Mouse (Mus musculus) heart, postnatal 14 days (tissue): ENCODE measurements around the gene Prss46. TPM values are rescaled to one million over a fixed set of nuclear protein-coding genes. Genes with fewer than 3 reads are reported as not detected.
"Not testable (repeated sequence)": the region's sequence is repeated elsewhere in the genome, so short reads cannot be mapped to it uniquely, and the experiment has no call there.

Source experiments
- DNase-seq, 2 experiments: peaks; one replicate each; pipeline ENCODE4 v3.0.0; 2021 to 2022
- intact Hi-C: fragments of 180-260 bp; cut with DNase I; formaldehyde crosslinking; loops from one replicate; pipeline ENCODE4 v1.15.1; 2025
- long read RNA-seq, 2 experiments: library from polyadenylated mRNA; stranded (forward); transcript quantifications; one replicate each; pipeline ENCODE4 v2.0.0; 2021
- total RNA-seq, 2 experiments: library from RNA; stranded (reverse); gene quantifications; 2 replicates each; pipeline ENCODE4 v1.2.3; 2021

Gene Prss46
- total RNA-seq = not detected
- long read RNA-seq, experiment 1 = 0 reads
- long read RNA-seq, experiment 2 = 0 reads

- no peak for DNase-seq
- intact Hi-C loops = no loop called here
Observed at GRCm38 (mm10) chr9:110844206-110844605, at the start of gene Prss46. Prss46 (plus strand) TSS chr9:110844506.

GRCm38 (mm10) chr9:110797013-110797412 lies 47.3 kb upstream of the Prss46 start:
- no peak for DNase-seq
- intact Hi-C loops = no loop called here

GRCm38 (mm10) chr9:110797866-110798265 lies 46.4 kb upstream of the Prss46 start, which contains the start of gene Prss42:
Prss42 (plus strand) TSS chr9:110798166.
- intact Hi-C loops = no loop called here
- DNase-seq = no peak

DNA sequence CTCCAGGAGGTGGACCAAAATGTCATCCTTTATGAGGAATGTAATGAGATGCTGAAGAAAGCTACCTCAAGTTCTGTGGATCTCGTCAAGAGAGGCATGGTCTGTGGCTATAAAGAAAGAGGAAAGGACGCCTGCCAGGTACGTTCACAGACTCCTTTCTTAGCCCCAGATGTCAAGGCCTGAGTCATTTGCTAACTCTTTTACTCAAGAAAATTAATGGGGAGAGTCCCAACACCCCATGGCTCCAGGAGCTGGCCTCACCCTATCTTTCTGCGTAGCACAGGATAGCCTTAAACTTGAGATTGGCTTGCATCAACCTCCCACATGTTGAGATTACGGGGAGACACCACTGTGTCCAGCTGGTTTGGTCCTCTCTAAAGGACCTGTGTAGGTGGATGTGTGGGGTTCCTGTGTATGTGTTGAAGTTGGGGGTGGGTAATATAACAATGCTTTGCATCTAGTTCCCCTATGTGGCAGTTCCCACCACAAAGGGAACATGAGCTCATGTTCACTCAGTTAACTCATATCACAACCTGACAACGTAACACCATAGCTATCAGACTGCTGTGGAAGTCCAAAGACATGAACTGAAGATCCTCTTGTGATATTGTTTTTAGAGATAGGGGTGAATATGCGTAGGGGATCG lies 43.3 kb upstream of the Prss46 start:
- intact Hi-C loops = no loop called here
- no peak for DNase-seq

GRCm38 (mm10) chr9:110803294-110803693 lies 41.0 kb upstream of the Prss46 start:
- DNase-seq = no peak

DNA sequence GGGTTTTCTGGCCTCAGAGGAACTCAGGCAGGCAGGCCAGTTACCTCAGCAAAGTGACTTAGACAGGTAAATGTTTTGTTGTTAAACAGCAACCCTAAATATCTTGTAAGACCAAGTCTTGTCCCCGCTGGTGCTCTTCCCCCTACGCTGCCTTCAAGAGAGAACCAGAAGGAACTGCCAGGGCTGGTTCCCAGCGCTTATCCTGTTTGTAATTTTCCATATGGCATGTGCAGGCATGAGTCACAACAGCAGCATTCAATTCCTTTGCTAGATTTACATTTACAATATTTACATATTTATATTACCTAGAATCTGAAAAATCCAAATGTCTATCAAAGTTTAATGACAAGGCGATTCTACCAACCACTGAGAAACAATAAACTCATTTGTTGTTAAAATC lies 34.3 kb upstream of the Prss46 start:
- intact Hi-C loops = no loop called here
- DNase-seq = no peak

More at GRCm38 (mm10) chr9:110803294-110803693, 41.0 kb upstream of the Prss46 start:
- intact Hi-C loops = no loop called here

- no peak for DNase-seq
- intact Hi-C loops = no loop called here
Observed at GRCm38 (mm10) chr9:110813789-110814188, 30.5 kb upstream of the Prss46 start, which contains the start of gene Prss44. Prss44 (plus strand) TSS chr9:110813994.

GRCm38 (mm10) chr9:110820546-110820945 lies 23.8 kb upstream of the Prss46 start:
- intact Hi-C loops, DNase-seq: not testable (repeated sequence)

DNA sequence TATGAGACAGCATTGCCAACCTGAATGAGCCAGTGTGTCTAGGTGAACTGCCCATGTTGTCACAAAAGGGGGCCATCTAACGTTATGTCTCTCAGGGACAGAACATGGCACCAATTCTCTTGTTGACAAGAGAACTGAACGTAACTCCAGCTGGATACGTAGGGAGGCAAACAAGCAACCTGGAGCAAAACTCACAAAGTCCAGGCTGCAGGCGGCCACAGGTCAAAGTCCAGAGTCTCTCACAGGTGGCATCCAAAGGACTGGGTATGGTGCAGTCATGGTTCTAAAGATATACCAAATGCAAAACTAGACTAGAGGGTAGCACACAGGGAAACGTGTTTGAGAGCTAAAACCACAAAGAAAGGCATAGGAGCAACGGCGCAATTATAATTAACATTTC lies 22.9 kb upstream of the Prss46 start:
- intact Hi-C loops = no loop called here
- DNase-seq = no peak

DNA sequence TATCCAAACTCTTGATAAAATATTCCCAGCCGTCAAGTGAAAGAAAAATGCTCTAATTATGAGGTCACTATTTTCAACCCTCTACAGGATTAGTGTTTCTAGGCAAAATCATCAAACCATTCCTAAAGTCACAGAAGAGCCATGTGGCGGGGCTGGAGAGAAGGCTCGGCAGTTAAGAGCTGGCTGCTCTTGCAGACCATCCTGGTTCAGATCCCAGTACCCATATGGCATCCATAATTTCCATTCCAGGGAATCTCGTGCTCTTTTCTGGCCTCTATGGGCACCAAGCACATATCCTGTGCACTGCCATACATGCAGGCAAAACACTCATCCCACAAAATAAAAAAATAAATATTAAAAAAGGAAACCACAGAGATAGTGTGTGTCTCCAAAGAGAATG lies 18.9 kb upstream of the Prss46 start:
- DNase-seq = no peak
- intact Hi-C loops = no loop called here

DNA sequence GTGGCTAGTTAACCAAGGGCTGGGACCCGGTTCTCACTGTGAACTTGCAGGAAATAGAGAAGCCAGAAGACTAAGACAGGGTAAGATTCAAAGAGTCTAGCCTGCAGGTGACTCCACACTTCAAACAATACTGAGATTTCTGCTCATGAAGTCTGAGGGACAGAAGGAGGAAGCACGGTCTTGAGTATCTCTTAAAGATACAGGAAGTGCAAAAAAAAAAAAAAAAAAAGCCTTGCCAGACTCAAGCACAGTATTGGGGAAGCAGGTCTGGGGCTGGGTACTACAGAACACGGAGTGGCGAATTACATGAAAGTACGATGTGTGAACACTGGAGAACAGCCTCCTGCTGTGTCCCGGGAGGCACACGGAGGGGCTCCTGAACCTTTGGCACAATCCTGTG lies 18.5 kb upstream of the Prss46 start:
- intact Hi-C loops = no loop called here
- DNase-seq = no peak

DNA sequence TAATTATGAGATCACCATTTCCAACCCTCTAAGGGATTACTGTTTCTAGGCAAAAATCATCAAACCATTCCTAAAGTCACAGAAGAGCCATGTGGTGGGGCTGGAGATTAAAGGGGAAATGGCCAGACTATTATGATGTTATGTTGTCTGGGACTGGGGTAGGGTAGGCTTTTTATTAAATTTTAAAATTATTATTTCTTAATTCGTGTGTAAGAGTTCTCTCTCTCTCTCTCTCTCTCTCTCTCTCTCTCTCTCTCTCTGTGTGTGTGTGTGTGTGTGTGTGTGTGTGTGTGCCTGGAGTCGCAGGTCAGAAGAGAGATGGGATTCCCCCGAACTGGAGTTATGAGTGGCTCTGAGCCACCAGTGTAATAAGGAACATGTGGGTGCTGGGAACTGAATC lies 17.9 kb upstream of the Prss46 start, which contains the start of gene Prss43:
TSS of gene Prss43 (plus strand) at position 301 of the 400 bp plus-strand sequence.
- no peak for DNase-seq
- intact Hi-C loops = no loop called here

DNA sequence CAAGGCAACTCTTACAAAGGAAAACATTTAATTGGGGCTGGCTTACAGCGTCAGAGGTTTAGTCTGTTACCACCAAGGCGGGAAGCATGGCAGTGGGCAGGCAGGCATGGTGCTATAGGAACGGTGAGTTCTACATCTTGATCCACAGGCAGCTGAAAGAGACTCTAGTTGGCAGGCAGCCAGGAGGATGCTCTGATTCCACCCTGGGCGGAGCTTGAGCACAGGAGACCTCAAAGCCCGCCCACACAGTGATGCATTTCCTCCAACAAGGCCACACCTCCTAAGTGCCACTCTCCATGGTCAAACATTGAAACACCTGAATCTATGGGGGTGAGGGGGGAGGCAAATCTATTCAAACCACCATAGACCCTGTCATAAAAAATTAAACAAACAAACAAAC lies 11.3 kb upstream of the Prss46 start:
- intact Hi-C loops = no loop called here
- DNase-seq = no peak

- intact Hi-C loops = no loop called here
- no peak for DNase-seq
Observed at GRCm38 (mm10) chr9:110834411-110834810, 9.9 kb upstream of the Prss46 start, which contains the start of gene Prss45. Prss45 (plus strand) TSS chr9:110834588.

DNA sequence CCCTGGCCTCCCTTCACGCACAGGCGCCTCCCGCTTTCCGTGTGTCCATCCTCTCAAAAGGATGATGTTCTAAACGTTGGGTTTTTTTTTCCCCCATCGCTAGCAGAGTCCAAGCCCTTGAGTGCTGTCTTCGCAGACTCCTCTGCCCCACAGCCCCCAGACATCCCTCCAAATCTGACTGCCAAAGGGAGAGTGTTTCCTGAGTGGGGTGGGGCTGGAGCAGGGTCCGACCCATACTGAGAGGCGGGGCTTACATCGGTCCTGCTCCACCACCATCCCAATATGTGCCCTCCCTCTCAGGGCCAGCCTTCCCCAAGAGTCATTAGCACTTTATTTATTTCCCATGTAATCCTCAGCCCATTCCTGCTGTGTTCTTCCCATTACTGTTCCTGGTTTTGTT lies 9.3 kb upstream of the Prss46 start:
- intact Hi-C loops = no loop called here
- DNase-seq = no peak

- no peak for DNase-seq
- intact Hi-C loops = no loop called here
Observed at GRCm38 (mm10) chr9:110836112-110836511, 8.2 kb upstream of the Prss46 start.

DNA sequence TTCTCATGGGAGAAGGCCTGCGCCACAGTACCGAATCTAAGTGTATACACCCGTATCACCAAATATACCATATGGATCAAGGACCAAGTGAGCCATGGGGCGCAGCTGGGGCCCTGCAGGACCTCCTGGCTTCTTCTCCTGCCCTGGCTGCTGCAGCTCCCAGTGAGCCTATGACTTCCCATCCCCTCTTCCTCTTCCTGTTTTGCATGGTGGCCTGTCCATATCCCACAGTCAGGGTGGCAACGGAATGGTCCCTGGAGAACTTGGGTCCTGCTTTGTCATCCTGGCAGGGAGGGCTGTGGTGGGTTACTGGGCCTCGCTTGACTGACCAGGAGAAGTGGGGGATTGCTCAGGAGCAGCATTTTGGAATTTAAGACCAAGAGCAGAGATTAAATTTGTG lies 3.4 kb upstream of the Prss46 start:
- intact Hi-C loops = no loop called here
- DNase-seq = no peak

- intact Hi-C loops = no loop called here
- DNase-seq = no peak
Observed at GRCm38 (mm10) chr9:110841438-110841837, 2.9 kb upstream of the Prss46 start.

GRCm38 (mm10) chr9:110849162-110849561 lies 4.9 kb downstream of the Prss46 start:
- intact Hi-C loops = no loop called here
- DNase-seq = no peak

DNA sequence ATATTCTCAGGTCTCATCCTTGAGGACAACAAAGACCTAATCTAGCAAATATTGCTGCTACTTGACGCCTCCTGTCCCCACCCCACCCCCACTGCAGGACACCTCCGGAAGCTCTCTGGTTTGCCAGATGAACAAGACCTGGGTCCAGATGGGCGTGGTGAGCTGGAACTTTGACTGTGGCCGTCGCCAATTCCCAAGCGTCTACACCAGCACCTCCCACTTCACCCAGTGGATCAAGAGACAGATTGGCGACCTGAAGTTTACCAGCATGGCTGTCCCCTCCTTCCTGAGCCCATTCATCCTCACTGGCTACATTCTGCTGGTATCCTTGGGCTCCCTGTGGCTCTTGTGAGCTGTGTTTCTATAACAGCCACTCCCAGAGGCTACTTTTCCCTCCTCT lies 11.6 kb downstream of the Prss46 start:
- intact Hi-C loops = no loop called here

DNA sequence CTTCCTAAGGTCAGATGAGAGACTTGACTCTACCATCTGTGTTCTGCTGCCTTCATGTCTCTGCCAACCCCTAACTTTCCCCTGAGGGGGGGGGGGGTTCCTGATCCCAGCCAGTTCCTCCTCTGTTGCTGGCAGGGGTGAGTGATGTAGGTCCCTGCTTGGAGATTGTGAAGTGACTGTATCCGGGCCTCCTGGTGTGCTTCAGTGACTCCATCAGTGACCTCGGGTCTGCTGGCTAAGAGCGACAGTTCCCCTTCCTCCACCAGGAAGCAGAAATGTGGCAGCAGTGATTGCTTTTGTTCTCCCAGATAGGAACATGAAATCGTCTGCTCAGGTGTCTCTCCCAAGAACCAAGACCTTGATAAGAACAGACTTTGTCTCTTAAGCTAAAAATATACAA lies 12.6 kb downstream of the Prss46 start:
- no peak for DNase-seq
- intact Hi-C loops = no loop called here

More for the DNA sequence above, 11.6 kb downstream of the Prss46 start:
- no peak for DNase-seq

DNA sequence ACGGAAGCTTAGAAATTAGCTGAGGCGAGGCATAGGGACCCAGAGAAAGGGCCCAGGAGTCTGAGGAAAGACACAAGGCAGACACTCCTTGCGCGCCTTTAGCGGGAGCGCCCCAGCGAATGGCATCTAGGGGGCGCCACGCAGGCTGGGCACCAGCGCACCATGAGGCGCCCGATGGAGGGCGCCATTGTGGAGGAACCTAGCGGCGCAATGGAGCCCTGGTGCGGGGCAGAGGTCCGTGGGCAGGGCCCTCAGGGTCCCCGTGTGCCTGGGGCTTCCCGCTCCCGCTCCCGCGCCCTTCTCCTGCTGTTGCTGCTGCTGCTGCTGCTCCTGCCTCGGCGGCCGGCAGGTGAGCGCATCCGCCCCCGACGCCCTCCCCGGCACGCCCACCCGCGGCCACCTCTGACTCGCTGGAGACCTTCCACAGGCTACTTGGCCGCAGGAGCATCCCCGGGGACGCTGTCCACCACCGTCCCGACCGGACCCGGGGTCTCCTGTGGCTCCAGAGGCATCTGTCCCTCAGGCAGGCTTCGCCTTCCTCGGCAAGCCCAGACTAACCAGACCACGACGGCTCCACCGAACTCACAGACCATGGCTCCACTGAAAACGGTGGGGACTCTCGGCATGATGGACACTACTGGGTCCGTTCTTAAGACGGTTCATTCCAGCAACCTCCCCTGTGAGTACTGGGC lies 13.6 kb downstream of the Prss46 start, which contains the start of gene Prss50:
TSS of gene Prss50 (plus strand) at position 187 of the 692 bp plus-strand sequence.
- intact Hi-C loops = no loop called here
- DNase-seq = no peak
